In genomic region chr2:45208526-45208925, GRCm38 (mm10) we compare ENCODE assay signal across 33 mouse cellular contexts.
"Had no signal": no experiment of that assay in that cellular context is flagged by ENCODE, and none has a peak within 500 bp of the region (broad histone marks: within the 10 kb centered on the region; RNA-seq: fewer than 3 reads in every experiment).

No protein-coding gene starts in this region.

- H3K4me3 ChIP-seq: heart, embryonic 13.5 days; heart, embryonic 15.5 days; hindbrain, embryonic 10.5 days; hindbrain, embryonic 12.5 days; hindbrain, embryonic 13.5 days; hindbrain, embryonic 15.5 days; intestine, embryonic 15.5 days; kidney, embryonic 15.5 days; layer of hippocampus, adult 2 months; left cerebral cortex, adult 2 months had no signal

- H3K4me1 ChIP-seq: heart, embryonic 13.5 days; heart, embryonic 15.5 days; hindbrain, embryonic 10.5 days; hindbrain, embryonic 12.5 days; hindbrain, embryonic 13.5 days; hindbrain, embryonic 15.5 days; intestine, embryonic 15.5 days had no signal

- DNase-seq: heart, postnatal 10 days; heart, postnatal 14 days; heart, postnatal 36 days; heart, postnatal 4 days; kidney, adult 11 months; kidney, adult 18-20 months; kidney, adult 2 months; kidney, adult 8-10 months; kidney, adult 9 months; kidney, postnatal 10 days; kidney, postnatal 14 days; kidney, postnatal 25 days; kidney, postnatal 36 days; kidney, postnatal 4 days; layer of hippocampus, adult 9-11 months; layer of hippocampus, postnatal 36 days had no signal

- H3K27me3 ChIP-seq: heart, embryonic 13.5 days; heart, embryonic 15.5 days; hindbrain, embryonic 12.5 days; hindbrain, embryonic 13.5 days; hindbrain, embryonic 15.5 days; intestine, embryonic 15.5 days; kidney, embryonic 15.5 days had no signal

- H3K4me2 ChIP-seq: heart, embryonic 13.5 days; heart, embryonic 15.5 days; hindbrain, embryonic 12.5 days; hindbrain, embryonic 13.5 days; hindbrain, embryonic 14.5 days; hindbrain, embryonic 15.5 days; intestine, embryonic 15.5 days; kidney, embryonic 15.5 days had no signal

- H3K36me3 ChIP-seq: heart, embryonic 13.5 days; heart, embryonic 15.5 days; hindbrain, embryonic 10.5 days; hindbrain, embryonic 12.5 days; hindbrain, embryonic 13.5 days; hindbrain, embryonic 15.5 days; intestine, embryonic 15.5 days; kidney, embryonic 15.5 days had no signal

- H3K9me3 ChIP-seq: heart, embryonic 13.5 days; heart, embryonic 15.5 days; hindbrain, embryonic 10.5 days; hindbrain, embryonic 12.5 days; hindbrain, embryonic 13.5 days; hindbrain, embryonic 15.5 days; intestine, embryonic 15.5 days; kidney, embryonic 15.5 days had no signal

- H3K27ac ChIP-seq: heart, embryonic 13.5 days; heart, embryonic 15.5 days; hindbrain, embryonic 10.5 days; hindbrain, embryonic 12.5 days; hindbrain, embryonic 13.5 days; hindbrain, embryonic 14.5 days; hindbrain, embryonic 15.5 days; hindbrain, postnatal 0 days; intestine, embryonic 15.5 days; kidney, embryonic 15.5 days; kidney, postnatal 0 days; layer of hippocampus, adult 2 months; left cerebral cortex, adult 2 months had no signal

- ATAC-seq: hindbrain, embryonic 16.5 days; hindbrain, postnatal 0 days; inflammation-experienced regulatory T-cells, adult 6 months; intestine, embryonic 15.5 days; intestine, embryonic 16.5 days; intestine, postnatal 0 days had no signal

- H3K9ac ChIP-seq: heart, embryonic 13.5 days; heart, embryonic 15.5 days; hindbrain, embryonic 12.5 days; hindbrain, embryonic 13.5 days; hindbrain, embryonic 14.5 days; hindbrain, embryonic 15.5 days; intestine, embryonic 15.5 days; kidney, embryonic 15.5 days had no signal
